Mouse (Mus musculus): ENCODE measurements around the gene Cramp1l.

- TF ChIP-seq CTCF (IDR thresholded peaks at IDR 0.05; ENCODE audit: low read depth, low read length) = no peak
- TF ChIP-seq POLR2AphosphoS5 (IDR thresholded peaks at IDR 0.05; ENCODE audit: insufficient replicate concordance, low read depth, low read length) = no peak
These were observed 41.5 kb upstream of the Cramp1l start for GRCm38 (mm10) chr17:25057041-25057440.

All from G1E (cell line).